Mouse (Mus musculus) heart, embryonic 13.5 days (tissue): Measurements from ENCODE around the gene B2m. TPM values are rescaled to one million over a fixed set of nuclear protein-coding genes. Genes with fewer than 3 reads are reported as not detected.

Source experiments
- ATAC-seq: fragments of 200-750 bp; cut with Nextera tagmentation; 2 replicates; pipeline ENCODE4 v1.8.0; 2017; ENCODE audit warnings: moderate TSS enrichment; ENCODE audit not compliant: insufficient number of reproducible peaks, low FRiP score, low TSS enrichment; ENCODE audit errors: extremely low read depth
- H3K27ac ChIP-seq: fragments of 300-500 bp; sonication (generic); replicated peaks from 2 replicates; pipeline ENCODE4 v1.5.1; 2015; ENCODE audit warnings: moderate library complexity, mild to moderate bottlenecking, inconsistent platforms
- H3K27me3 ChIP-seq: fragments of 300-500 bp; sonication (generic); replicated peaks from 2 replicates; pipeline ENCODE4 v1.6.1; 2015; ENCODE audit warnings: mild to moderate bottlenecking, inconsistent platforms
- H3K36me3 ChIP-seq: fragments of 300-500 bp; sonication (generic); 2 replicates; pipeline ENCODE4 v1.6.1; 2015; ENCODE audit warnings: mild to moderate bottlenecking, inconsistent platforms
- H3K4me1 ChIP-seq: fragments of 300-500 bp; sonication (generic); 2 replicates; pipeline ENCODE4 v1.6.1; 2015; ENCODE audit warnings: inconsistent platforms
- H3K4me2 ChIP-seq: fragments of 300-500 bp; sonication (generic); 2 replicates; pipeline ENCODE4 v1.6.1; 2015; ENCODE audit warnings: inconsistent platforms, mild to moderate bottlenecking, moderate library complexity
- H3K4me3 ChIP-seq: fragments of 300-500 bp; sonication (generic); 2 replicates; pipeline ENCODE4 v1.5.1; 2015; ENCODE audit warnings: moderate library complexity, mild to moderate bottlenecking, inconsistent platforms
- H3K9ac ChIP-seq: fragments of 300-500 bp; sonication (generic); 2 replicates; pipeline ENCODE4 v1.6.1; 2015; ENCODE audit warnings: inconsistent platforms, mild to moderate bottlenecking, moderate library complexity
- H3K9me3 ChIP-seq: fragments of 300-500 bp; sonication (generic); 2 replicates; pipeline ENCODE4 v1.6.1; 2016; ENCODE audit warnings: inconsistent platforms
- WGBS: fragments of 180-500 bp; shearing (Covaris S2); methylation state at CpG from one replicate; pipeline ENCODE4 v1.1.7; 2015; ENCODE audit warnings: mixed read lengths; 5-methylcytosine and 5-hydroxymethylcytosine counted together
- polyA plus RNA-seq: library from polyadenylated mRNA; unstranded; fragments of >200 nt; fragmentation: Nextera tagmentation; extraction: Ambion mirVana; gene quantifications from 2 replicates; pipeline ENCODE4 v1.2.1, GENCODE M21; 2015

B2m gene
- polyA plus RNA-seq, 1 experiment from 2014 or later: 268 TPM

- no peak for ATAC-seq
- H3K9ac ChIP-seq: no peak overlapping the region
- 76% methylated on average over 2 of the region's 2 CpGs for WGBS
These were observed 15.4 kb upstream of the B2m start for GRCm38 (mm10) chr2:122132078-122132477.

GRCm38 (mm10) chr2:122132618-122133017 is 14.9 kb upstream of the B2m start:
- H3K4me2 ChIP-seq: no peak overlapping the region
- H3K4me1 ChIP-seq: 0 out of 2 replicates have a peak, but pooled peaks cover 4% of the 10 kb centered on the region
- H3K4me3 ChIP-seq: no peak overlapping the region
- H3K36me3 ChIP-seq: no peaks in the 10 kb centered on the region
- 75% methylated on average over 2 of the region's 2 CpGs for WGBS
- ATAC-seq: no peak
- H3K27ac ChIP-seq: no peak overlapping the region
- no peak overlapping the region for H3K9ac ChIP-seq
- H3K27me3 ChIP-seq: no peaks in the 10 kb centered on the region
- H3K9me3 ChIP-seq: no peaks in the 10 kb centered on the region

More at GRCm38 (mm10) chr2:122132078-122132477, 15.4 kb upstream of the B2m start:
- H3K36me3 ChIP-seq: no peaks in the 10 kb centered on the region
- 0 out of 2 replicates have a peak, but pooled peaks cover 5% of the 10 kb centered on the region for H3K4me1 ChIP-seq
- H3K27me3 ChIP-seq: no peaks in the 10 kb centered on the region
- H3K4me3 ChIP-seq: no peak overlapping the region
- H3K9me3 ChIP-seq: no peaks in the 10 kb centered on the region
- no peak overlapping the region for H3K27ac ChIP-seq
- no peak overlapping the region for H3K4me2 ChIP-seq

GRCm38 (mm10) chr2:122137839-122138465 is 9.5 kb upstream of the B2m start:
- Histone ChIP-seq H3K27me3 (no peaks in the 10 kb centered on the region), H3K4me1 (0 out of 2 replicates have a peak, but pooled peaks cover 3% of the 10 kb centered on the region), H3K4me3 (no peak overlapping the region), H3K27ac (no peak overlapping the region), H3K9ac (no peak overlapping the region), H3K4me2 (no peak overlapping the region), H3K9me3 (no peaks in the 10 kb centered on the region), H3K36me3 (no peaks in the 10 kb centered on the region)
- 0 out of 2 replicates have a peak, but pooled peaks have one; percentile 25 for ATAC-seq
- 42% methylated on average over 5 of the region's 5 CpGs for WGBS

- ATAC-seq: no peak
- 68% methylated on average over 2 of the region's 2 CpGs for WGBS
- H3K9me3 ChIP-seq: no peaks in the 10 kb centered on the region
- no peak overlapping the region for H3K4me2 ChIP-seq
- H3K27ac ChIP-seq: no peak overlapping the region
- H3K4me1 ChIP-seq: 0 out of 2 replicates have a peak, but pooled peaks cover 3% of the 10 kb centered on the region
- H3K36me3 ChIP-seq: no peaks in the 10 kb centered on the region
- H3K27me3 ChIP-seq: no peaks in the 10 kb centered on the region; the same call in 1 of the 2 replicates
- no peak overlapping the region for H3K9ac ChIP-seq
- H3K4me3 ChIP-seq: no peak overlapping the region
These were observed 6.7 kb upstream of the B2m start for GRCm38 (mm10) chr2:122140815-122141214.

GRCm38 (mm10) chr2:122141332-122141967 is 6.0 kb upstream of the B2m start:
- no peak overlapping the region for H3K4me2 ChIP-seq
- 64% methylated on average over 5 of the region's 5 CpGs for WGBS
- H3K9ac ChIP-seq: no peak overlapping the region
- no peak for ATAC-seq
- no peaks in the 10 kb centered on the region; the same call in 1 of the 2 replicates for H3K27me3 ChIP-seq
- H3K4me3 ChIP-seq: no peak overlapping the region
- H3K9me3 ChIP-seq: no peaks in the 10 kb centered on the region
- no peak overlapping the region for H3K27ac ChIP-seq
- peaks cover 3% of the 10 kb centered on the region; the same call in 1 of the 2 replicates for H3K4me1 ChIP-seq
- H3K36me3 ChIP-seq: no peaks in the 10 kb centered on the region

- H3K27me3 ChIP-seq: no peaks in the 10 kb centered on the region; the same call in 1 of the 2 replicates
- no peak overlapping the region for H3K4me3 ChIP-seq
- H3K9ac ChIP-seq: no peak overlapping the region
- no peak for ATAC-seq
- no peak overlapping the region for H3K27ac ChIP-seq
- WGBS: 78% methylated on average over 3 of the region's 3 CpGs
- H3K9me3 ChIP-seq: no peaks in the 10 kb centered on the region
- peaks cover 9% of the 10 kb centered on the region for H3K4me1 ChIP-seq
- H3K36me3 ChIP-seq: no peaks in the 10 kb centered on the region
- H3K4me2 ChIP-seq: no peak overlapping the region
These were observed 4.4 kb upstream of the B2m start for GRCm38 (mm10) chr2:122143111-122143510.

GRCm38 (mm10) chr2:122145756-122146155 is 1.7 kb upstream of the B2m start:
- H3K9ac ChIP-seq: no peak overlapping the region
- H3K27ac ChIP-seq: no peak overlapping the region
- no peaks in the 10 kb centered on the region for H3K36me3 ChIP-seq
- no peaks in the 10 kb centered on the region for H3K9me3 ChIP-seq
- H3K4me1 ChIP-seq: peaks cover 22% of the 10 kb centered on the region
- 65% methylated on average over 4 of the region's 4 CpGs for WGBS
- no peak overlapping the region for H3K4me2 ChIP-seq
- H3K27me3 ChIP-seq: no peaks in the 10 kb centered on the region; the same call in 1 of the 2 replicates
- no peak overlapping the region for H3K4me3 ChIP-seq
- ATAC-seq: no peak

GRCm38 (mm10) chr2:122146687-122147086 is 799 bp upstream of the B2m start:
- Histone ChIP-seq H3K9ac (no peak overlapping the region), H3K4me3 (0 out of 2 replicates have a peak overlapping the region, but pooled peaks have one; percentile 81), H3K36me3 (peaks cover 9% of the 10 kb centered on the region), H3K27me3 (no peaks in the 10 kb centered on the region; the same call in 1 of the 2 replicates), H3K27ac (peak overlapping the region; percentile 63), H3K4me1 (peaks cover 22% of the 10 kb centered on the region), H3K9me3 (no peaks in the 10 kb centered on the region), H3K4me2 (peak overlapping the region; percentile 79)
- 52% methylated on average over 6 of the region's 6 CpGs for WGBS
- no peak for ATAC-seq

GRCm38 (mm10) chr2:122148242-122148917 is 894 bp downstream of the B2m start:
- ATAC-seq: no peak
- H3K4me3 ChIP-seq: peak overlapping the region; percentile 81
- H3K27me3 ChIP-seq: no peaks in the 10 kb centered on the region; the same call in 1 of the 2 replicates
- H3K9me3 ChIP-seq: no peaks in the 10 kb centered on the region
- H3K36me3 ChIP-seq: peaks cover 24% of the 10 kb centered on the region
- H3K27ac ChIP-seq: peak overlapping the region; percentile 84
- peaks cover 22% of the 10 kb centered on the region for H3K4me1 ChIP-seq
- peak overlapping the region; percentile 79 for H3K4me2 ChIP-seq
- H3K9ac ChIP-seq: peak overlapping the region; percentile 92
- 28% methylated on average over 18 of the region's 18 CpGs for WGBS

GRCm38 (mm10) chr2:122149316-122149715 is 1.8 kb downstream of the B2m start:
- H3K4me2 ChIP-seq: peak overlapping the region; percentile 79
- H3K4me3 ChIP-seq: peak overlapping the region; percentile 81
- no peak for ATAC-seq
- H3K4me1 ChIP-seq: peaks cover 22% of the 10 kb centered on the region
- H3K9ac ChIP-seq: 0 out of 2 replicates have a peak overlapping the region, but pooled peaks have one; percentile 14
- 85% methylated on average over 6 of the region's 6 CpGs for WGBS
- no peak overlapping the region for H3K27ac ChIP-seq
- H3K27me3 ChIP-seq: no peaks in the 10 kb centered on the region
- H3K36me3 ChIP-seq: peaks cover 29% of the 10 kb centered on the region
- H3K9me3 ChIP-seq: no peaks in the 10 kb centered on the region

GRCm38 (mm10) chr2:122149716-122150115 is 2.2 kb downstream of the B2m start:
- Histone ChIP-seq H3K4me2 (peak overlapping the region; percentile 79; the same call in 1 of the 2 replicates), H3K9ac (no peak overlapping the region), H3K27ac (no peak overlapping the region), H3K4me1 (peaks cover 22% of the 10 kb centered on the region), H3K4me3 (no peak overlapping the region), H3K36me3 (peaks cover 33% of the 10 kb centered on the region), H3K27me3 (no peaks in the 10 kb centered on the region), H3K9me3 (no peaks in the 10 kb centered on the region)
- ATAC-seq: no peak
- WGBS: 76% methylated on average over 3 of the region's 3 CpGs
